Mouse (Mus musculus) embryonic facial prominence, embryonic 15.5 days (tissue): ENCODE measurements around the gene Gm17387. TPM values are rescaled to one million over a fixed set of nuclear protein-coding genes. Genes with fewer than 3 reads are reported as not detected.

Source experiments
- ATAC-seq: fragments of 200-750 bp; cut with Nextera tagmentation; 2 replicates; pipeline ENCODE4 v1.8.0; 2017; ENCODE audit warnings: low read depth, moderate TSS enrichment; ENCODE audit not compliant: insufficient number of reproducible peaks, low FRiP score, low TSS enrichment
- H3K27ac ChIP-seq: fragments of 300-500 bp; sonication (generic); replicated peaks from 2 replicates; pipeline ENCODE4 v1.5.1; 2015; ENCODE audit warnings: mild to moderate bottlenecking, inconsistent platforms
- H3K27me3 ChIP-seq: fragments of 300-500 bp; sonication (generic); 2 replicates; pipeline ENCODE4 v1.6.1; 2015; ENCODE audit warnings: inconsistent platforms
- H3K36me3 ChIP-seq: fragments of 300-500 bp; sonication (generic); 2 replicates; pipeline ENCODE4 v1.6.1; 2015; ENCODE audit warnings: mild to moderate bottlenecking, inconsistent platforms
- H3K4me1 ChIP-seq: fragments of 300-500 bp; sonication (generic); 2 replicates; pipeline ENCODE4 v1.6.1; 2015; ENCODE audit warnings: inconsistent platforms
- H3K4me2 ChIP-seq: fragments of 300-500 bp; sonication (generic); replicated peaks from 2 replicates; pipeline ENCODE4 v1.6.1; 2015; ENCODE audit warnings: mild to moderate bottlenecking, inconsistent platforms
- H3K4me3 ChIP-seq: fragments of 300-500 bp; sonication (generic); replicated peaks from 2 replicates; pipeline ENCODE4 v1.5.1; 2015; ENCODE audit warnings: mild to moderate bottlenecking, inconsistent platforms
- H3K9ac ChIP-seq: fragments of 300-500 bp; sonication (generic); 2 replicates; pipeline ENCODE4 v1.6.1; 2015; ENCODE audit warnings: inconsistent platforms
- H3K9me3 ChIP-seq: fragments of 300-500 bp; sonication (generic); replicated peaks from 2 replicates; pipeline ENCODE4 v1.6.1; 2016; ENCODE audit warnings: inconsistent platforms
- WGBS: fragments of 180-500 bp; shearing (Covaris S2); methylation state at CpG from one replicate; pipeline ENCODE4 v1.1.7; 2015; 5-methylcytosine and 5-hydroxymethylcytosine counted together
- polyA plus RNA-seq: library from polyadenylated mRNA; unstranded; fragments of >200 nt; fragmentation: Nextera tagmentation; extraction: Ambion mirVana; gene quantifications from 2 replicates; pipeline ENCODE4 v1.2.1, GENCODE M21; 2015

Gene Gm17387
- polyA plus RNA-seq, 1 experiment from 2014 or later: not detected

DNA sequence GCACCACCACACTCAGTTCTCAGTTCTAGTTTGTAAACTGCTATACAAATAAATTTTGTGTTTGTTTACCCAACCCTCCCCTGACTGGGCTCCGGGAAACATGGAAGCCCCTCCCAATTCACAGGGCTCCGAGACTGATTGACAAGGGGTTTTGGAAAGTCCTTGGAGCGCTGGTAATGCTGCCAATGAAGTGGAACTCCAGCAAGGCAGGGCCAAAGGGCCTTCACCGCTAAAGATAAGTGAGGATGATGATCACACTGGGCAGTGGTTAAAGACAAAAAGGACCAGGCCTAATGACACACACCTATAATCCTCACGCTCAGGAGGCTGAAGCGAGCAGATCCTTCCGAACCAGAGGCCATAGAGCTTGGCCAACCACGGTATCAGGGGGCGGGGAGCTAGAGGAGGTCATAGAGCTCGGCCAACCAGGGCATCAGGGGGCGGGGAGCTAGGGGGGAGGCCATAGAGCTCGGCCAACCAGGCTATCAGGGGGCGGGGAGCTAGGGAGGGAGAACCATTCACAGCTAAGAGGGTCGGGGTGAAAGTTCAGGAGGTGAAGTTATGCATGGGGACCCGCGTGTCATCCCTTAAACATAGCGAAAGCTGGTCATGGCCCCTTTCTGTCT, 22.2 kb downstream of the Gm17387 start:
- no peak overlapping the region for H3K4me3 ChIP-seq
- H3K4me2 ChIP-seq: no peak overlapping the region
- ATAC-seq: no peak
- H3K27ac ChIP-seq: no peak overlapping the region
- WGBS: 63% methylated on average over 17 of the region's 17 CpGs
- no peaks in the 10 kb centered on the region for H3K9me3 ChIP-seq
- H3K27me3 ChIP-seq: no peaks in the 10 kb centered on the region
- peaks cover 17% of the 10 kb centered on the region for H3K4me1 ChIP-seq
- no peaks in the 10 kb centered on the region for H3K36me3 ChIP-seq
- H3K9ac ChIP-seq: no peak overlapping the region

DNA sequence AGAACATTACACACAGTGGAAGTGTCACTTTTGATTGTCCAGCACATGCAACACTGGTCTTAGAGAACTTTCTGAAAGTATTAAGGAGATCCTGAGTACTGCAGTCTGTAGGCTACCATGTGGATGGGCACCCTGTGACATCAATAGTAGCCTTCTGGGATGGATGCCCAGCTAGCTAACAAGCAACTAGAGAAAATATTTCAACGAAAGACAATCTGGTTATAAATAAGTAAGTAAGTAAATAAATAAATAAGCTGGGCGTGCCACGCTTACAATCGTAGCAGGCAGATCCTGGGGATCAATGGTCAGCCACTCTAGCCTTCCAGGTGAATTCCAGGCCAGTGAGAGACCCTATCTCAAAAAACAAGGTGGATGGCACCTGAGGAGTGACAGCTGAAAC, 23.1 kb downstream of the Gm17387 start:
- peaks cover 13% of the 10 kb centered on the region for H3K4me1 ChIP-seq
- H3K4me2 ChIP-seq: no peak overlapping the region
- no peak overlapping the region for H3K9ac ChIP-seq
- no peak for ATAC-seq
- no peaks in the 10 kb centered on the region for H3K27me3 ChIP-seq
- H3K27ac ChIP-seq: no peak overlapping the region
- no peak overlapping the region for H3K4me3 ChIP-seq
- H3K9me3 ChIP-seq: no peaks in the 10 kb centered on the region
- 84% methylated on average over 4 of the region's 4 CpGs for WGBS
- H3K36me3 ChIP-seq: no peaks in the 10 kb centered on the region

DNA sequence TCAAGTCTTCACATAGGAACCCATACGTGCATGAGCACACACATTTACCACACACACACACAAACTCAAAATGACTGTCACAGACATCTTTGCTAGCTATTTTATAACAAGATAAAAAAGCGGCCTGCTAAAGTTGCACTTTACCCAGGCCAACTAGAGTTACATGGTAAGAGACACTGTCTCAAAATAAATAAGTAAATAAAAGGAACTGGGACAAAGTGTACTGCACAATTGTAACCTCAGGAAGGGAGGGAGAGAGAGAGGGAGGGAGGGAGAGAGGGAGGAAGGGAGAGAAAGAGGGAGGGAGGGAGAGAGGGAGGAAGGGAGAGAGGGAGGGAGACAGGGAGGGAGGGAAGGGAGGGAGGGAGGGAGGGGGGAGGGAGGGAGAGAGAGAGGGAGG, 23.5 kb downstream of the Gm17387 start:
- no peaks in the 10 kb centered on the region for H3K27me3 ChIP-seq
- no peak overlapping the region for H3K4me3 ChIP-seq
- H3K4me2 ChIP-seq: no peak overlapping the region
- no peaks in the 10 kb centered on the region for H3K36me3 ChIP-seq
- H3K27ac ChIP-seq: no peak overlapping the region
- peaks cover 9% of the 10 kb centered on the region for H3K4me1 ChIP-seq
- 76% methylated on average over 2 of the region's 2 CpGs for WGBS
- no peak overlapping the region for H3K9ac ChIP-seq
- no peaks in the 10 kb centered on the region for H3K9me3 ChIP-seq
- no peak for ATAC-seq

DNA sequence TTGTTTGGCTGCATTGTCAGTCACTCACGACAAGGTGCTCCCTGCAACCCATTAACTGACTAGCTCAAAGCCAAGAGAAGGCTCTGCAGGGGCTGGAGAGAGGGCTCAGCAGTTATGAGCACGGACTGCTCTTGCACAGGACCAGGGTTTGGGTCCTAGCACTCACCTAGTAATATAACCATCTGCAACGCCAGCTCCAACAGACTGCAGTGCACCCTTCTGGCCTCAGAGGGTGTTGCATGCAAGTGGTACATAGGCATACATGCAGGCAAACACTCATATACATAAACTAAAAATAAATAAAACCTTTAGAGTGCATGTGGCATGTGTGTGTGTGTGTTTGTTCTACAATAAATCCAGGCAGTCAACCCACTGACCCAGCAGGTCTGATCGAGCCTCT, 26.9 kb downstream of the Gm17387 start:
- H3K4me2 ChIP-seq: no peak overlapping the region
- no peak overlapping the region for H3K9ac ChIP-seq
- H3K27me3 ChIP-seq: no peaks in the 10 kb centered on the region
- H3K27ac ChIP-seq: no peak overlapping the region
- no peak overlapping the region for H3K4me3 ChIP-seq
- no peaks in the 10 kb centered on the region for H3K36me3 ChIP-seq
- WGBS: 78% methylated on average over 4 of the region's 4 CpGs
- ATAC-seq: no peak
- no peaks in the 10 kb centered on the region for H3K9me3 ChIP-seq
- peaks cover 6% of the 10 kb centered on the region for H3K4me1 ChIP-seq

DNA sequence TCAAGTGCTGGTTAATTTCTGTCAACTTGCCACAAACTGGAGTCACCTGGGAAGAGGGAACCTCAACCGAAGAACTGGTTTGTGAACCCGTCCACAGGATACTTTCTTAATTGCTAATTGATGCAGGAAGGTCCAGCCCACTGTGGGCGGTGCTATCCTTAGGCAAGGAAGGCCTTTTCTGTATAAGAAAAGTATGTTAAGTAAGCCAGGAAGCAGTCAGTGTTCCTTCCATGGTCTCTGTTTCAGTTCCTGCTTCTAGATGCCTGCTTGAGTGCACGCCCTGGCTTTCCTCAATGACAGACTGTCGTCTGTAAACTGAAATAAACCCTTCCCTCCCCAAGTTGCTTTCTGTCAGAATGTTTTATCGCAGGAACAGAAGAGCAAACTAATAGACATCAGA, 28.0 kb downstream of the Gm17387 start:
- Histone ChIP-seq H3K36me3 (no peaks in the 10 kb centered on the region), H3K27me3 (no peaks in the 10 kb centered on the region), H3K9me3 (no peaks in the 10 kb centered on the region), H3K4me2 (no peak overlapping the region), H3K4me1 (peaks cover 13% of the 10 kb centered on the region), H3K9ac (no peak overlapping the region), H3K4me3 (no peak overlapping the region), H3K27ac (no peak overlapping the region)
- WGBS: 88% methylated on average over 6 of the region's 6 CpGs
- ATAC-seq: no peak

DNA sequence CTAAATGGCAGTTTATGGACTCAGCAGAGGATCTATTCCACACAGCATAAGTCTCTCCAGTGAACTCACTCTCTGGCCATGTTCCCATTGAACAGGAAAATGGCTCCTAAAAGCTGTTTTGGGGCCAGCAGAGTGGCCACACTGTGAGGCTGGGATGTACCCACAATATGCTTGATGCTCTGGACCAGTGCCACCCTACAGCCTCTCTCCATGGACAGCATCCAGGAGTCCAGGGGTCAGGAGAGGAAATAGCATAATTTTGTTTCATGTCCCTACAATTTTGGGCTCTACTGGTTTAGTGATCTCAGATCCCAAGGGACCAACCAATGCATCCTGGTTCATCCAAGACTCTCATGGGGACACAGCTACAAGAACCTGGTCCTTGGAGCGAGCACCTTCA, 28.6 kb downstream of the Gm17387 start:
- Histone ChIP-seq H3K9ac (no peak overlapping the region), H3K36me3 (no peaks in the 10 kb centered on the region), H3K4me3 (no peak overlapping the region), H3K4me1 (peaks cover 14% of the 10 kb centered on the region), H3K4me2 (no peak overlapping the region), H3K27ac (no peak overlapping the region), H3K27me3 (no peaks in the 10 kb centered on the region), H3K9me3 (no peaks in the 10 kb centered on the region)
- 95% methylated on average over 1 of the region's 1 CpGs for WGBS
- ATAC-seq: no peak

- H3K9ac ChIP-seq: no peak overlapping the region
- no peak overlapping the region for H3K4me3 ChIP-seq
- no peak for ATAC-seq
- no peak overlapping the region for H3K4me2 ChIP-seq
- peaks cover 14% of the 10 kb centered on the region for H3K4me1 ChIP-seq
- H3K36me3 ChIP-seq: no peaks in the 10 kb centered on the region
- H3K9me3 ChIP-seq: no peaks in the 10 kb centered on the region
- WGBS: 88% methylated on average over 14 of the region's 14 CpGs
- no peaks in the 10 kb centered on the region for H3K27me3 ChIP-seq
- H3K27ac ChIP-seq: no peak overlapping the region
These were observed 29.8 kb downstream of the Gm17387 start for GRCm38 (mm10) chr7:141058601-141059341.

DNA sequence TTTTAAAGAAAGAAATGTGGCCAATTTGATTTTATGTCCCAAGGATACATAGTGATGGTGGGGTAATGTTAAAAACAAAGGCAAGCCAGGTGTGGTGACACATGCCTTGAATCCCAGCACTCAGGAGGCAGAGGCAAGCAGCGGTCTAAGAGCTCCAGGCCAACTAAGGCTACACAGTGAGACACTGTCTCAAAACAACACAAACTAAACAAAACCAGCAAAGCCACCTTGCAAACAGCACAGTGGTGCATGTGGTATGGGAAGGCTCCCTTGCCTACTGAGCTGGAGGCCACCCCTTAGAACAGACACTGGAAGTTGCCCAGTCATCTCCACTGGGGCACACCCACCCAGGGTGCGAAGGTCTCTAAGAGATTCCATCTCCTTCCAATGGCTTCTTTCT, 31.0 kb downstream of the Gm17387 start:
- Histone ChIP-seq H3K27me3 (no peaks in the 10 kb centered on the region), H3K4me1 (peaks cover 14% of the 10 kb centered on the region), H3K4me2 (peak overlapping the region; percentile 80), H3K36me3 (peaks cover 7% of the 10 kb centered on the region; the same call in 1 of the 2 replicates), H3K9me3 (no peaks in the 10 kb centered on the region), H3K27ac (no peak overlapping the region), H3K9ac (peak overlapping the region; percentile 37; the same call in 1 of the 2 replicates), H3K4me3 (peak overlapping the region; percentile 65)
- ATAC-seq: no peak
- WGBS: 78% methylated on average over 2 of the region's 2 CpGs

- peaks cover 14% of the 10 kb centered on the region for H3K4me1 ChIP-seq
- H3K9ac ChIP-seq: peak within 1 kb of the TSS; percentile 37
- WGBS: under 1% methylated on average over 72 of the region's 72 CpGs
- peak within 1 kb of the TSS; percentile 80 for H3K4me2 ChIP-seq
- H3K36me3 ChIP-seq: peaks cover 14% of the 10 kb centered on the region; the same call in 1 of the 2 replicates
- peak within 1 kb of the TSS; percentile 65 for H3K4me3 ChIP-seq
- H3K27ac ChIP-seq: no peak within 1 kb of the TSS
- H3K9me3 ChIP-seq: no peaks in the 10 kb centered on the region
- no peaks in the 10 kb centered on the region for H3K27me3 ChIP-seq
- ATAC-seq: peak; percentile 93
These were observed 31.7 kb downstream of the Gm17387 start, which contains the start of gene B4galnt4 for GRCm38 (mm10) chr7:141060426-141061242. Gene B4galnt4 (plus strand): TSS chr7:141061104.

GRCm38 (mm10) chr7:141061269-141061692, 32.4 kb downstream of the Gm17387 start:
- peak overlapping the region; percentile 37 for H3K9ac ChIP-seq
- peaks cover 14% of the 10 kb centered on the region; the same call in 1 of the 2 replicates for H3K36me3 ChIP-seq
- under 1% methylated on average over 37 of the region's 37 CpGs for WGBS
- peak overlapping the region; percentile 65 for H3K4me3 ChIP-seq
- peak overlapping the region; percentile 80 for H3K4me2 ChIP-seq
- H3K4me1 ChIP-seq: peaks cover 14% of the 10 kb centered on the region
- no peaks in the 10 kb centered on the region for H3K9me3 ChIP-seq
- ATAC-seq: 0 out of 2 replicates have a peak, but pooled peaks have one; percentile 9
- H3K27ac ChIP-seq: no peak overlapping the region
- no peaks in the 10 kb centered on the region for H3K27me3 ChIP-seq

- Histone ChIP-seq H3K36me3 (peaks cover 19% of the 10 kb centered on the region; the same call in 1 of the 2 replicates), H3K9ac (no peak overlapping the region), H3K27ac (no peak overlapping the region), H3K4me1 (peaks cover 14% of the 10 kb centered on the region), H3K9me3 (no peaks in the 10 kb centered on the region), H3K4me3 (no peak overlapping the region), H3K27me3 (no peaks in the 10 kb centered on the region), H3K4me2 (no peak overlapping the region)
- no peak for ATAC-seq
- 87% methylated on average over 7 of the region's 7 CpGs for WGBS
These were observed 33.6 kb downstream of the Gm17387 start for GRCm38 (mm10) chr7:141062525-141062924.
